Mouse (Mus musculus) retina, postnatal 7 days (tissue): ENCODE measurements around the gene Pp2d1.
A peak's percentile ranks its signal among the peaks of the same experiment; 100 is the strongest.

Experiments used
- DNase-seq: peaks from one replicate; pipeline ENCODE4 v3.0.0-alpha.2; 2012; ENCODE audit warnings: low read depth, low spot score

The Pp2d1 gene

GRCm38 (mm10) chr17:53566161-53566918 is 27.1 kb upstream of the Pp2d1 start, which contains the start of gene Kat2b:
TSS of gene Kat2b (plus strand) at chr17:53566861.
- no peak for DNase-seq

- DNase-seq, result no peak
Measured at GRCm38 (mm10) chr17:53564837-53565236, 25.6 kb upstream of the Pp2d1 start.

- no peak for DNase-seq
Measured at GRCm38 (mm10) chr17:53561458-53562029, 22.3 kb upstream of the Pp2d1 start.

- DNase-seq, result no peak
Measured at GRCm38 (mm10) chr17:53559646-53560045, 20.4 kb upstream of the Pp2d1 start.

- no peak for DNase-seq
Measured at GRCm38 (mm10) chr17:53557443-53557842, 18.2 kb upstream of the Pp2d1 start.

GRCm38 (mm10) chr17:53554813-53555212 is 15.6 kb upstream of the Pp2d1 start:
- DNase-seq, result no peak

GRCm38 (mm10) chr17:53554088-53554487 is 14.8 kb upstream of the Pp2d1 start:
- no peak for DNase-seq

GRCm38 (mm10) chr17:53551306-53552299 is 12.4 kb upstream of the Pp2d1 start:
- no peak for DNase-seq

GRCm38 (mm10) chr17:53543591-53544324 is 4.5 kb upstream of the Pp2d1 start:
- DNase-seq, result peak; percentile 8

GRCm38 (mm10) chr17:53542536-53542935 is 3.3 kb upstream of the Pp2d1 start:
- no peak for DNase-seq

GRCm38 (mm10) chr17:53532425-53532824 is 6.8 kb downstream of the Pp2d1 start:
- no peak for DNase-seq

GRCm38 (mm10) chr17:53531160-53531559 is 8.1 kb downstream of the Pp2d1 start:
- no peak for DNase-seq

GRCm38 (mm10) chr17:53528034-53528433 is 11.2 kb downstream of the Pp2d1 start:
- no peak for DNase-seq

- DNase-seq, result no peak
Measured at GRCm38 (mm10) chr17:53520509-53520908, 18.7 kb downstream of the Pp2d1 start.

GRCm38 (mm10) chr17:53519364-53519763 is 19.9 kb downstream of the Pp2d1 start:
- DNase-seq, result no peak

- peak; percentile 17 for DNase-seq
Measured at GRCm38 (mm10) chr17:53512311-53512951, 26.8 kb downstream of the Pp2d1 start.

GRCm38 (mm10) chr17:53502966-53503365 is 36.3 kb downstream of the Pp2d1 start:
- no peak for DNase-seq

- no peak for DNase-seq
Measured at GRCm38 (mm10) chr17:53489007-53489378, 50.3 kb downstream of the Pp2d1 start.

- DNase-seq, result no peak
Measured at GRCm38 (mm10) chr17:53488291-53489006, 50.8 kb downstream of the Pp2d1 start.

- no peak for DNase-seq
Measured at GRCm38 (mm10) chr17:53480433-53480832, 58.8 kb downstream of the Pp2d1 start.
